Mouse (Mus musculus) bone marrow macrophage, adult 2 months (primary cell): ENCODE data around the gene Fbxo17.

Experiments
- CTCF ChIP-seq: IDR thresholded peaks from 2 replicates; pipeline ENCODE4 v1.5.1; 2012; ENCODE audit warnings: low read depth, mild to moderate bottlenecking, low read length, moderate library complexity
- POLR2A ChIP-seq: IDR thresholded peaks from 2 replicates; pipeline ENCODE4 v1.6.1; 2012; ENCODE audit warnings: mild to moderate bottlenecking, low read depth, low read length, borderline replicate concordance

GRCm38 (mm10) chr7:28767462-28767965 lies 50.9 kb downstream of the Fbxo17 start, which contains the start of gene Nfkbib:
- TF ChIP-seq CTCF (no peak), POLR2A (no peak)
